Comparison of ENCODE assay signal across 8 mouse cellular contexts in genomic region chr13:52928392-52928791, GRCm38 (mm10). TPM values are rescaled to one million over a fixed set of nuclear protein-coding genes. Genes with fewer than 3 reads are reported as not detected.
DNase-seq lines count a peak whose midpoint lies in the region; ATAC-seq and TF ChIP-seq lines count a peak whose summit lies in the region.

No protein-coding gene starts in this region.

- peak overlapping the region; percentile 69 for H3K4me3 ChIP-seq in intestine, postnatal 0 days (ENCODE audit: low read depth, low read length)
- peak overlapping the region; percentile 89 for H3K4me3 ChIP-seq in neural tube, embryonic 15.5 days (replicated peaks)

- H3K4me1 ChIP-seq in intestine, postnatal 0 days (replicated peaks; ENCODE audit: control insufficient read depth, insufficient read depth, low read length), result peaks cover 7% of the 10 kb centered on the region; the same call in 1 of the 2 replicates
- H3K4me1 ChIP-seq in neural tube, embryonic 15.5 days, result peaks cover 31% of the 10 kb centered on the region

- H3K9ac ChIP-seq in intestine, postnatal 0 days (ENCODE audit: low read depth, low read length), result no peak overlapping the region
- H3K9ac ChIP-seq in neural tube, embryonic 15.5 days (replicated peaks), result peak overlapping the region; percentile 76

- H3K36me3 ChIP-seq in intestine, postnatal 0 days (ENCODE audit: control insufficient read depth, insufficient read depth), result no peaks in the 10 kb centered on the region
- H3K36me3 ChIP-seq in neural tube, embryonic 15.5 days, result no peaks in the 10 kb centered on the region

- 58% methylated on average over 9 of the region's 9 CpGs for WGBS in intestine, postnatal 0 days
- 65% methylated on average over 9 of the region's 9 CpGs for WGBS in neural tube, embryonic 15.5 days

- ATAC-seq in intestine, postnatal 0 days, result no peak
- no peak for ATAC-seq in neural tube, embryonic 15.5 days (ENCODE audit: low FRiP score)

- peak overlapping the region; percentile 68 for H3K4me2 ChIP-seq in intestine, postnatal 0 days (replicated peaks; ENCODE audit: low read depth)
- H3K4me2 ChIP-seq in neural tube, embryonic 15.5 days, result peak overlapping the region; percentile 62

- no peak overlapping the region for H3K27ac ChIP-seq in intestine, postnatal 0 days (ENCODE audit: low read depth, low read length)
- H3K27ac ChIP-seq in neural tube, embryonic 15.5 days (replicated peaks), result peak overlapping the region; percentile 86

- no peaks in the 10 kb centered on the region for H3K9me3 ChIP-seq in intestine, postnatal 0 days (ENCODE audit: control insufficient read depth)
- no peaks in the 10 kb centered on the region for H3K9me3 ChIP-seq in neural tube, embryonic 15.5 days (replicated peaks)

- no peak for TF ChIP-seq CTCF in intestine, postnatal 0 days (IDR thresholded peaks at IDR 0.05; ENCODE audit: low read depth)

- H3K27me3 ChIP-seq in intestine, postnatal 0 days (replicated peaks; ENCODE audit: control insufficient read depth, insufficient read depth, low read length), result no peaks in the 10 kb centered on the region
- no peaks in the 10 kb centered on the region for H3K27me3 ChIP-seq in neural tube, embryonic 15.5 days (replicated peaks)

- DNase-seq in frontal cortex, postnatal 36 days (ENCODE audit: low spot score in 2 of 2), result peak; percentile 30 to 48
- no peak for DNase-seq in frontal cortex, postnatal 14 days (ENCODE audit: low spot score in 2 of 2)
- peak; percentile 44 for DNase-seq in right cerebral cortex, adult 18-20 months
- DNase-seq in right cerebral cortex, postnatal 4 days, result no peak
- no peak for DNase-seq in adrenal gland, adult 8-10 months
- DNase-seq in retina, embryonic 14.5 days (ENCODE audit: low spot score), result no peak

RNA-seq across cellular contexts. Expression of gene Auh, which starts 1.1 kb away (rescaled TPM):
- polyA plus RNA-seq in intestine, postnatal 0 days (2015; fragmentation: Nextera tagmentation; extraction: Ambion mirVana), result 45.0 and 46.4 TPM in 2 replicates
- polyA plus RNA-seq in neural tube, embryonic 15.5 days (2015; fragmentation: Nextera tagmentation; extraction: Ambion mirVana), result 70.2 and 75.7 TPM in 2 replicates
- 100 to 1,000 TPM; 136 to 150 (median 143) TPM for total RNA-seq in adrenal gland, adult 8-10 months (2022)

RNA-seq across cellular contexts. Expression of gene Nfil3, which starts 52.5 kb away (rescaled TPM):
- 15.6 and 15.8 TPM in 2 replicates for polyA plus RNA-seq in intestine, postnatal 0 days (2015; fragmentation: Nextera tagmentation; extraction: Ambion mirVana)
- 43.0 and 45.6 TPM in 2 replicates for polyA plus RNA-seq in neural tube, embryonic 15.5 days (2015; fragmentation: Nextera tagmentation; extraction: Ambion mirVana)
- total RNA-seq in adrenal gland, adult 8-10 months (2022), result 10 to 100 TPM in 2 of 4 experiments, 1 to 10 TPM in 2; 7.3 to 22.4 (median 9.0) TPM

Comparison
In these comparisons a context has a peak if more than half of its experiments do, and no peak if none do; other contexts are left out.
1. DNase-seq: peak in frontal cortex, postnatal 36 days (2 of 2) and right cerebral cortex, adult 18-20 months (single experiment); none in frontal cortex, postnatal 14 days (0 of 2), right cerebral cortex, postnatal 4 days (single experiment), adrenal gland, adult 8-10 months (single experiment) and retina, embryonic 14.5 days (single experiment).